ENCODE assay signal across 8 mouse cellular contexts in the genomic region with DNA sequence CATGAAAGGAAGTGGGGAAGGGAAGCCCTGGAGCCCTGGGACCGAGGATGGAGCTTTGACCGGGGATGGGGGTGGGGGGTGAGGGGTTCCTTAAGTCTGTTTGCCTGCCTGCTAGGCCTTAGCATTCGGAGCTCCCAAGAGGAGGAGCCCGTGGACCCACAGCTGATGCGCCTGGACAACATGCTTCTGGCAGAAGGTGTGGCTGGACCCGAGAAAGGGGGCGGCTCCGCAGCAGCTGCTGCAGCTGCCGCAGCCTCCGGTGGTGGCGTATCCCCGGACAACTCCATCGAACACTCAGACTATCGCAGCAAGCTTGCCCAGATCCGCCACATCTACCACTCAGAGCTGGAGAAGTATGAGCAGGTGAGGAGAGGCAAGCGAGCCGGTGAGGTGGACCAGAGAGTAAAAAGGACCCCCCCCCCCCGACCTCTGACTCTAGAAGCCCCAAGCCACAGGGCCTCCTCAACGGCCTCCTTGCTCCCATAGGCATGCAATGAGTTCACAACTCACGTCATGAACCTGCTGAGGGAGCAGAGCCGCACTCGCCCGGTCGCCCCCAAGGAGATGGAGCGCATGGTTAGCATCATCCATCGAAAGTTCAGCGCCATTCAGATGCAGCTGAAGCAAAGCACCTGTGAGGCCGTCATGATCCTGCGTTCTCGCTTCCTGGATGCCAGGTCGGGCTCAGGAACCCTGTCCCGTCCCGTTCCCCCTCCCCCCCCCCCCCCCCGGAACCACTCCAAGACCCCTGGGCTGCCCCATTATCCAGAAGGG. TPM values are rescaled to one million over a fixed set of nuclear protein-coding genes. Genes with fewer than 3 reads are reported as not detected.
DNase-seq lines count a peak whose midpoint lies in the region; ATAC-seq and TF ChIP-seq lines count a peak whose summit lies in the region.

No protein-coding gene starts in this region.

- H3K27ac ChIP-seq in forebrain, embryonic 12.5 days: peak overlapping the region; percentile 100
- peak overlapping the region; percentile 100; the same call in 1 of the 2 replicates for H3K27ac ChIP-seq in limb, embryonic 10.5 days

- H3K4me2 ChIP-seq in forebrain, embryonic 12.5 days: peak overlapping the region; percentile 94
- peak overlapping the region; percentile 99 for H3K4me2 ChIP-seq in myocyte (ENCODE audit: low read depth)

- H3ac ChIP-seq in myocyte (ENCODE audit: control insufficient read depth, insufficient read length): no peak overlapping the region

- no peaks in the 10 kb centered on the region for H3K9me3 ChIP-seq in megakaryocyte, embryonic 14.5 days
- no peaks in the 10 kb centered on the region for H3K9me3 ChIP-seq in forebrain, embryonic 12.5 days
- no peaks in the 10 kb centered on the region for H3K9me3 ChIP-seq in limb, embryonic 10.5 days (replicated peaks)

- peak overlapping the region; percentile 94 for H3K4me3 ChIP-seq in megakaryocyte, embryonic 14.5 days (replicated peaks)
- H3K4me3 ChIP-seq in forebrain, embryonic 12.5 days (replicated peaks): peak overlapping the region; percentile 86
- peak overlapping the region; percentile 95 for H3K4me3 ChIP-seq in limb, embryonic 10.5 days
- H3K4me3 ChIP-seq in myocyte: peak overlapping the region; percentile 42

- peaks cover 42% of the 10 kb centered on the region for H3K36me3 ChIP-seq in megakaryocyte, embryonic 14.5 days (replicated peaks; ENCODE audit: low read length)
- peaks cover 27% of the 10 kb centered on the region for H3K36me3 ChIP-seq in forebrain, embryonic 12.5 days (replicated peaks)
- H3K36me3 ChIP-seq in limb, embryonic 10.5 days: peaks cover 29% of the 10 kb centered on the region
- H3K36me3 ChIP-seq in myocyte (ENCODE audit: control insufficient read depth, insufficient read depth): no peaks in the 10 kb centered on the region

- DNase-seq in limb, embryonic 10.5 days (ENCODE audit: low spot score): no peak
- no peak for DNase-seq in natural killer cell, adult 2 months (ENCODE audit: low spot score in 2 of 2)
- DNase-seq in adrenal gland, adult 2 months: no peak
- DNase-seq in spleen, postnatal 10 days (ENCODE audit: low spot score in 2 of 2): no peak

- no peak for ATAC-seq in megakaryocyte, adult 5-6 weeks (ENCODE audit: poor library complexity, severe bottlenecking)
- no peak for ATAC-seq in forebrain, embryonic 12.5 days (ENCODE audit: low FRiP score)

- 55% methylated on average over 34 of the region's 34 CpGs for WGBS in forebrain, embryonic 12.5 days
- 55% methylated on average over 34 of the region's 34 CpGs for WGBS in limb, embryonic 10.5 days

- H3K27me3 ChIP-seq in megakaryocyte, embryonic 14.5 days (replicated peaks): no peaks in the 10 kb centered on the region
- H3K27me3 ChIP-seq in forebrain, embryonic 12.5 days: no peaks in the 10 kb centered on the region
- H3K27me3 ChIP-seq in limb, embryonic 10.5 days (ENCODE audit: low read depth, poor library complexity, severe bottlenecking): no peaks in the 10 kb centered on the region
- H3K27me3 ChIP-seq in myocyte (ENCODE audit: control insufficient read depth, insufficient read depth, insufficient read length): no peaks in the 10 kb centered on the region

- no peaks in the 10 kb centered on the region for H3K79me2 ChIP-seq in myocyte (ENCODE audit: control insufficient read depth, insufficient read depth)

- peak overlapping the region; percentile 100 for H3K9ac ChIP-seq in forebrain, embryonic 12.5 days

- no peak for TF ChIP-seq POLR2A in myocyte (IDR thresholded peaks at IDR 0.05; ENCODE audit: insufficient read length, low read depth)

- peaks cover 68% of the 10 kb centered on the region for H3K4me1 ChIP-seq in megakaryocyte, embryonic 14.5 days
- peaks cover 76% of the 10 kb centered on the region for H3K4me1 ChIP-seq in forebrain, embryonic 12.5 days
- peaks cover 81% of the 10 kb centered on the region for H3K4me1 ChIP-seq in limb, embryonic 10.5 days

TF ChIP-seq in myocyte, 11 proteins besides CTCF, POLR2A, EP300 and RAD21:
- peak; percentile 56 for TF ChIP-seq TCF3 (IDR thresholded peaks at IDR 0.05; ENCODE audit: insufficient read length, low read depth)
- TF ChIP-seq REST (IDR thresholded peaks at IDR 0.05; ENCODE audit: insufficient read depth, insufficient read length): no peak
- no peak for TF ChIP-seq USF1 (IDR thresholded peaks at IDR 0.05; ENCODE audit: low read depth)
- TF ChIP-seq TCF12 (IDR thresholded peaks at IDR 0.05; ENCODE audit: insufficient read depth, poor library complexity, severe bottlenecking): no peak
- no peak for TF ChIP-seq MAX (IDR thresholded peaks at IDR 0.05; ENCODE audit: low read depth)
- TF ChIP-seq CEBPB (IDR thresholded peaks at IDR 0.05; ENCODE audit: insufficient read depth, poor library complexity, severe bottlenecking): no peak
- TF ChIP-seq SRF (IDR thresholded peaks at IDR 0.05; ENCODE audit: control insufficient read depth, insufficient read length, low read depth): no peak
- TF ChIP-seq E2F4 (IDR thresholded peaks at IDR 0.05; ENCODE audit: insufficient read depth): no peak
- TF ChIP-seq MYOD1 (IDR thresholded peaks at IDR 0.05; ENCODE audit: control insufficient read depth in 1 of 3, insufficient read length in 2 of 3, low read depth in 2 of 3): peak in 2 of 3 experiments; percentile 80 to 93
- TF ChIP-seq MYOG (IDR thresholded peaks at IDR 0.05; ENCODE audit: control insufficient read depth in 1 of 3, insufficient read depth in 1 of 3, insufficient read length in 2 of 3, low read depth in 2 of 3): peak in 2 of 3 experiments; percentile 86 to 92
- no peak for TF ChIP-seq POLR2AphosphoS2 (IDR thresholded peaks at IDR 0.05; ENCODE audit: insufficient read length, low read depth)

RNA-seq across cellular contexts. Expression of a gene that starts 2.9 kb away (rescaled TPM):
- 108 and 181 TPM in 2 replicates for polyA plus RNA-seq in megakaryocyte, embryonic 14.5 days (2012; ENCODE audit: insufficient read depth, low replicate concordance)
- total RNA-seq in megakaryocyte, adult 5-6 weeks (2015): 18.3 and 26.6 TPM in 2 replicates
- 29.3 and 32.7 TPM in 2 replicates for total RNA-seq in megakaryocyte, adult 5-6 weeks (2017)
- 16.6 and 17.8 TPM in 2 replicates for polyA plus RNA-seq in forebrain, embryonic 12.5 days (2016; fragmentation: Nextera tagmentation; extraction: Ambion mirVana)
- polyA plus RNA-seq in limb, embryonic 10.5 days (2016; fragmentation: Nextera tagmentation; extraction: Ambion mirVana): 19.9 and 22.5 TPM in 2 replicates
- 21.6 TPM for polyA plus RNA-seq in myocyte (2012; fragmentation: generic; extraction: Trizol)
- 10 to 100 TPM; 35.2 to 42.7 TPM for total RNA-seq in adrenal gland, adult 2 months (2021)
- polyA plus RNA-seq in adrenal gland, adult 2 months (2012; rRNA removed): 43.4 and 45.6 TPM in 2 replicates

RNA-seq across cellular contexts. Expression of a gene that starts 3.7 kb away (rescaled TPM):
- 32.8 and 44.2 TPM in 2 replicates for polyA plus RNA-seq in megakaryocyte, embryonic 14.5 days (2012; ENCODE audit: insufficient read depth, low replicate concordance)
- total RNA-seq in megakaryocyte, adult 5-6 weeks (2015): 1.8 and 4.8 TPM in 2 replicates
- total RNA-seq in megakaryocyte, adult 5-6 weeks (2017): 1.6 and 2.4 TPM in 2 replicates
- polyA plus RNA-seq in forebrain, embryonic 12.5 days (2016; fragmentation: Nextera tagmentation; extraction: Ambion mirVana): 2.6 and 2.9 TPM in 2 replicates
- polyA plus RNA-seq in limb, embryonic 10.5 days (2016; fragmentation: Nextera tagmentation; extraction: Ambion mirVana): 2.6 and 3.6 TPM in 2 replicates
- 0.22 TPM for polyA plus RNA-seq in myocyte (2012; fragmentation: generic; extraction: Trizol)
- under 1 TPM; 0.84 to 0.86 TPM for total RNA-seq in adrenal gland, adult 2 months (2021)
- 1.3 and 1.5 TPM in 2 replicates for polyA plus RNA-seq in adrenal gland, adult 2 months (2012; rRNA removed)

RNA-seq across cellular contexts. Expression of a gene that starts 4.3 kb away (rescaled TPM):
- 402 and 833 TPM in 2 replicates for polyA plus RNA-seq in megakaryocyte, embryonic 14.5 days (2012; ENCODE audit: insufficient read depth, low replicate concordance)
- 243 and 248 TPM in 2 replicates for total RNA-seq in megakaryocyte, adult 5-6 weeks (2015)
- total RNA-seq in megakaryocyte, adult 5-6 weeks (2017): 75.7 and 109 TPM in 2 replicates
- polyA plus RNA-seq in forebrain, embryonic 12.5 days (2016; fragmentation: Nextera tagmentation; extraction: Ambion mirVana): 2.0 and 2.7 TPM in 2 replicates
- polyA plus RNA-seq in limb, embryonic 10.5 days (2016; fragmentation: Nextera tagmentation; extraction: Ambion mirVana): 4.8 and 10.5 TPM in 2 replicates
- 3.1 TPM for polyA plus RNA-seq in myocyte (2012; fragmentation: generic; extraction: Trizol)
- 1 to 10 TPM; 4.3 to 7.4 TPM for total RNA-seq in adrenal gland, adult 2 months (2021)
- 8.0 and 10.0 TPM in 2 replicates for polyA plus RNA-seq in adrenal gland, adult 2 months (2012; rRNA removed)

RNA-seq across cellular contexts. Expression of a gene that starts 9.6 kb away (rescaled TPM):
- 37.8 and 101 TPM in 2 replicates for polyA plus RNA-seq in megakaryocyte, embryonic 14.5 days (2012; ENCODE audit: insufficient read depth, low replicate concordance)
- total RNA-seq in megakaryocyte, adult 5-6 weeks (2015): 44.7 and 59.5 TPM in 2 replicates
- 8.9 and 11.9 TPM in 2 replicates for total RNA-seq in megakaryocyte, adult 5-6 weeks (2017)
- polyA plus RNA-seq in forebrain, embryonic 12.5 days (2016; fragmentation: Nextera tagmentation; extraction: Ambion mirVana): 241 and 247 TPM in 2 replicates
- polyA plus RNA-seq in limb, embryonic 10.5 days (2016; fragmentation: Nextera tagmentation; extraction: Ambion mirVana): 149 and 162 TPM in 2 replicates
- 37.1 TPM for polyA plus RNA-seq in myocyte (2012; fragmentation: generic; extraction: Trizol)
- total RNA-seq in adrenal gland, adult 2 months (2021): 10 to 100 TPM; 77.8 to 92.0 TPM
- polyA plus RNA-seq in adrenal gland, adult 2 months (2012; rRNA removed): 90.8 and 115 TPM in 2 replicates

RNA-seq across cellular contexts. Expression of a gene that starts 10.1 kb away (rescaled TPM):
- 165 and 309 TPM in 2 replicates for polyA plus RNA-seq in megakaryocyte, embryonic 14.5 days (2012; ENCODE audit: insufficient read depth, low replicate concordance)
- 29.0 and 36.5 TPM in 2 replicates for total RNA-seq in megakaryocyte, adult 5-6 weeks (2015)
- total RNA-seq in megakaryocyte, adult 5-6 weeks (2017): 24.2 and 24.5 TPM in 2 replicates
- 70.5 and 73.9 TPM in 2 replicates for polyA plus RNA-seq in forebrain, embryonic 12.5 days (2016; fragmentation: Nextera tagmentation; extraction: Ambion mirVana)
- 51.0 and 55.6 TPM in 2 replicates for polyA plus RNA-seq in limb, embryonic 10.5 days (2016; fragmentation: Nextera tagmentation; extraction: Ambion mirVana)
- polyA plus RNA-seq in myocyte (2012; fragmentation: generic; extraction: Trizol): 70.5 TPM
- 100 to 1,000 TPM; 113 to 118 TPM for total RNA-seq in adrenal gland, adult 2 months (2021)
- polyA plus RNA-seq in adrenal gland, adult 2 months (2012; rRNA removed): 275 and 286 TPM in 2 replicates

Comparison
In these comparisons a context has a peak if more than half of its experiments do, and no peak if none do; other contexts are left out.
1. H3K4me3 ChIP-seq: peak in every context shown above with its lines; median percentile 95 in limb, embryonic 10.5 days; 94 in megakaryocyte, embryonic 14.5 days; 86 in forebrain, embryonic 12.5 days; 42 in myocyte.
2. RNA of a gene that starts 4.3 kb away (polyA plus RNA-seq): 402 to 833 TPM in megakaryocyte, embryonic 14.5 days; 8.0 to 10.0 TPM in adrenal gland, adult 2 months, 4.8 to 10.5 TPM in limb, embryonic 10.5 days, 3.1 TPM in myocyte (single experiment) and 2.0 to 2.7 TPM in forebrain, embryonic 12.5 days; every median in the first group is over 10 times any median in the second.